Mouse (Mus musculus): ENCODE measurements around the gene Rce1.
"Not testable (repeated sequence)": the region's sequence is repeated elsewhere in the genome, so short reads cannot be mapped to it uniquely, and the experiment has no call there.

Rce1 gene

DNA sequence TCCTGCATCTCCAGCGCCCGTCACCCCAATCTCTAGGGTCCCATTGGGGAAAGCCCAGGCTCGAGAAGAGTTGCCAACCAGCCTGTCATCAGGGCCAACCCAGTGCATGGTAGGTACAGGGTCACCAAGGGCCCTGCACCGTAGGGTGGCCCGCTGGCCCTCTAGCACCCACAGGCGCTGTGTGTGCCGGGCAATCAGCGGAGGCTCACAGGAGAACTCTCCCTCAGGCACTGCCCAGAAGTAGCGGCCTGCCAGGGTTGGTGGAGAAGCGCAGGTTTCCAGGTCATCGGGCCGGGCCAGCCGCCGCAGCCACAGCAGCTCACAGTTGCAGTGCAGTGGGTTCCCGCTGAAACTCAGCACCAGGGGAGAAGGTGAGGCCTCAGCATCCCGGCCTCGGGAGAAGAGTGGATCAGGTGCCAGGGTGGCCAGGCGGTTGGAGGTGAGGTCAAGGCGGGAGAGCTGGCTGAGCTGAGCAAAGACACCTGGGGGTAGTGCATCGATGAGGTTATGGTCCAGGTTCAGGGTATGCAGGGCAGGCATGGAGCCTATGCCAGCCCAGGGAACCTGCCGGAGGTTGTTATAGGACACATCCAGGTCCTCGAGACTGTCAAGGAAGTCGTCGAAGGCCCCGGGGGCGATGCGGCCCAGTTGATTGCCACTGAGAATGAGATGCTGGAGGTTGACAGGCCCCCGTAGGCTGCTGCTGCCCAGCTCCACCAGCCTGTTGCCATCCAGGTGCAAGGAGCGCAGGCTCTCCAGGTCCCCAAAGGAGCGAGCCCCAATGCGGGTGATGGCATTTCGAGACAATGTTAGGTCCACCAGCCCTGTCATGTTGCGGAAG, 11.8 kb downstream of the Rce1 start:
- DNase-seq (ENCODE audit: low read depth, low spot score): no peak

- no peak for DNase-seq (ENCODE audit: low read depth, low spot score)
Observed at GRCm38 (mm10) chr19:4612181-4612961, 13.1 kb downstream of the Rce1 start.

GRCm38 (mm10) chr19:4610109-4610508, 15.3 kb downstream of the Rce1 start:
- DNase-seq (ENCODE audit: low read depth, low spot score): no peak

GRCm38 (mm10) chr19:4608511-4608910, 16.9 kb downstream of the Rce1 start:
- DNase-seq (ENCODE audit: low read depth, low spot score): no peak

DNA sequence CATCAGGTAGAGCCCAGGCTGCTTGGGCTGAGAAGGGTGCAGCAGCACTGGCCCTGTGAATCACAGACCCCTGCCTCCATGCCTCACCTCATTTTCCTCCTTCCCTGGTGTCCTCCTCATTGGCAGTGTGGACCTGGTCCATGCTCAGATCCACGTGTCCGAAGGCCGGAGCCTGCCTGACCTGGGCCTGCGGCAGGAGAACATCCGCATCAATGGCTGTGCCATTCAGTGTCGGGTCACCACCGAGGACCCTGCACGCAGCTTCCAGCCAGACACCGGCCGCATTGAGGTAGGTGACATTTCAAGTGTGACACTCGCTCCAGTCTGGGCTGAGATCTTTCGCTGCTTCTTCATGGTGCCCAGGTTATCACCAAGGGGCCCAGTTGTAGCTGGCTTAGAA, 18.0 kb downstream of the Rce1 start:
- no peak for DNase-seq (ENCODE audit: low read depth, low spot score)

DNA sequence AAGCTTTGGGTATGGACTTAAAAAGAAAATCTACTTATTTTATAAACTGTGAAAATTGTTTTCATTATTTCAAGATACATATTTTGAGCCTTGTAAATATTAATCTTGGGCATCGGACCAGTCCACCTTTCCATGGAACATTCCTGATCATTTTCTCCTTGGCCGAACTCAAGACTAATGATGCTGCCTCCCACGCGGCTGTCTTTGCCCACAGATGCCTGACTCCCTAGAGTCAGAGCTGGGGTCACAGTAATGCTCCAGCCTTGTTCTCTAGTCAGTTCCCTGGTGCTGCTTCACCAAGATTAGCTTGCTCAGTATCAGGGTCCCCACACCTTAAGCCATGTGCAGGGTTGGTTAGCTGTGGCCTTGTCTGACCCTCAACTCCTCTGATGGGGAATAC, 19.8 kb downstream of the Rce1 start:
- no peak for DNase-seq (ENCODE audit: low read depth, low spot score)

- peak; percentile 49 for DNase-seq (ENCODE audit: low read depth, low spot score)
Observed at GRCm38 (mm10) chr19:4603801-4604723, 21.4 kb downstream of the Rce1 start.

DNA sequence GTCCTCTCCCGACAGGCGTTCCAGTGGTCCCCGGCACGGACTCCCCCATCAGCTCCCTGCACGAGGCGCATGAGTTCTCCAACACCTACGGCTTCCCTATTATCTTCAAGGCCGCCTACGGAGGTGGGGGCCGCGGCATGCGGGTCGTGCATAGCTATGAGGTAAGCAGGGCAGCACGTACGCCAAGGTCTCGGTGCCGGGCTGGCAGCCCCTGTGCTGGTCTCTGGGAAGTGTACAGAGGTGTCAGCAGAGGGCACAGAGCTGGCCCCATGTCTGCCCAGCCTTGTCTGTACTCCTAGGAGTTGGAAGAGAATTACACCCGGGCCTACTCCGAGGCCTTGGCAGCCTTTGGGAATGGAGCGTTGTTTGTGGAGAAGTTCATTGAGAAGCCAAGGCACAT, 23.0 kb downstream of the Rce1 start:
- no peak for DNase-seq (ENCODE audit: low read depth, low spot score)

- DNase-seq (ENCODE audit: low read depth, low spot score): no peak
Observed at GRCm38 (mm10) chr19:4596071-4596470, 29.4 kb downstream of the Rce1 start.

GRCm38 (mm10) chr19:4593792-4594522, 31.5 kb downstream of the Rce1 start:
- no peak for DNase-seq (ENCODE audit: low read depth, low spot score)

DNA sequence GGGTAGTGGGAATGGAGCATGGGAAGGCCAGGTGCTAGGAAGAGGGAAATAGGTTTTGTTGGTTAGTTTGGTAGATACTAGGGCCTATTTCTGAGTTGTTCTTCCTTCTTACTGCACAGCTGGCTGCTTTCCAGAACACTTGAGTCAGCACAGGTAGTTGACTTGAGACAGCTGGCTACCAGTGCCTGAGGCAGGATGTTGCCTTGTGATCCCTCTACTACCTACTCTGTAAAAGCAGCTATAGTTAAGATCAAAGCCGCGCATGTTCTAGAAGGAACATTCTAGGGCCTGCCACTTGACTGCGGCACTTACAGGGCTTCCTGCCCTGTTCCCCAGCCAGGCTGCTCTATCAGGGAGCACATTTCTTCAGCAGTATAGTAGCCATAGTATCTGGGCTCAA, 35.4 kb downstream of the Rce1 start:
- peak; percentile 40 for DNase-seq (ENCODE audit: low read depth, low spot score)

DNA sequence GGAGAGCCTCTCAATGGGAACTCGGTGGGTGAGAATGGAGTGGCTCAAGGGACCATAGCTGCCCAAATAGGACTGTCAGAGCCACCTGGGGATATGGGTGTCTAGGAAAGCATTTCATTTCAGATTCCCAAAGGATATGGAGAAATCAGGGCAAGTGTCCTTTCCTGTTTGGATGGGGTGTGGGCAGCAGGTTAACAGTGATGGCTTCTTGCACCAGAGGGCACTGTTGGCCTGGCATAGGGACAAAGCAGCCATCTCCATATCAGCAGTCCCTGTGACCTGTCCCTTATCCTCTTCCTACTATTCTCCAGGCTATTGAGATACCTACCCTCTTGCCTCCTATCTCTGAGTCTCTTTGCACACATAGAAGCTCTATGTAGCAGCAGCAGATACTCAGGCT, 36.4 kb downstream of the Rce1 start:
- DNase-seq (ENCODE audit: low read depth, low spot score): no peak

GRCm38 (mm10) chr19:4588430-4588829, 37.0 kb downstream of the Rce1 start:
- no peak for DNase-seq (ENCODE audit: low read depth, low spot score)

GRCm38 (mm10) chr19:4587426-4587825, 38.0 kb downstream of the Rce1 start:
- DNase-seq (ENCODE audit: low read depth, low spot score): no peak

DNA sequence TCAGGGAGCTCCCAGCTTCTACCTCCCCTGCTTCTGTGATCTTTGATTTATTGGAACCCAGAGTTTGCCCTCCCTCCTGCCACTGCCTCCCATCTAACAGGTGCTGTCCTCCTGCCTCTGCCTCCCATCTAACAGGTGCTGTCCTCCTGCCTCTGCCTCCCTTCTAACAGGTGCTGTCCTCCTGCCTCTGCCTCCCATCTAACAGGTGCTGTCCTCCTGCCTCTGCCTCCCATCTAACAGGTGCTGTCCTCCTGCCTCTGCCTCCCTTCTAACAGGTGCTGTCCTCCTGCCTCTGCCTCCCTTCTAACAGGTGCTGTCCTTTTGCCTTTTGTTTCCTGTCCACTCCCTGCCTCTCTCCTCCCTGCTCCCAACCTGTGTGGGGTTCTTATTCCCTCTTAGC, 38.7 kb downstream of the Rce1 start:
- not testable (repeated sequence) for DNase-seq (ENCODE audit: low read depth, low spot score)

GRCm38 (mm10) chr19:4583856-4584255, 41.6 kb downstream of the Rce1 start:
- DNase-seq (ENCODE audit: low read depth, low spot score): no peak

DNA sequence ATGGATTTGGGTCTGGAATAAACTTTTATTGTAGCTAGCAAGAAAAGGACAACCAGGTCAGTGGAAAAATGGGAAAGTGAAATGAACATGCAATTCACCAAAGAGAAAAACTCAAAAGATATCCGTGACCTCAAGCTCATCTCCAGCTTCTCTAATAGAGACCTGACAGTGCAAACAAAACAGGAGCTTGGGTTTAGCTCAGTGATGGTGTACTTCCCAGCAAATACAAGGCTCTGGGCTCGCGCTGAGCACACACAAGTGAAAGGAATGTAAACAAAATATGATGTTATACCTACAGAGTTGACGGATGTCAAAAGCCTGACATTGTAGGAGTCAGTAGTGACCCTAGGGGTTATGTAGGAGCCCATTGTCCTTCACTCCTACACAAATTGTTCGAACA, 46.1 kb downstream of the Rce1 start:
- DNase-seq (ENCODE audit: low read depth, low spot score): no peak

GRCm38 (mm10) chr19:4578799-4579198, 46.6 kb downstream of the Rce1 start:
- DNase-seq (ENCODE audit: low read depth, low spot score): no peak

DNA sequence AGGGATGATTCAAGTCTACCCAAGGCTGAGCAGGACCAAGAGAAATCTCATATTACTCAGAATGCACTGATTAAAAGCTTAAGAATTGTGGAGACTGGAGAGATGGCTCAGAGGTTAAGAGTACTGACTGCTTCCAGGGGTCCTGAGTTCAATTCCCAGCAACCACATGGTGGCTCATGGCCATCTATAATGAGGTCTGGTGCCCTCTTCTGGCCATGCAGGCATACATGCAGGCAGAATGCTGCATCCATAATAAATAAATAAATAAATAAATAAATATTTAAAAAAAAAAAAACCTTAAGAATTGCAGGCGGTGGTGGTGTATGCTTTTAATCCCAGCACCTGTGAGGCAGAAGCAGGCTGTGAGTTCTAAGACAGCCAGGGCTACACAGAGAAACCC, 52.2 kb downstream of the Rce1 start:
- DNase-seq (ENCODE audit: low read depth, low spot score): peak; percentile 16
